Mouse (Mus musculus): ENCODE measurements around the gene Arpc1b.
"Not testable (repeated sequence)": the region's sequence is repeated elsewhere in the genome, so short reads cannot be mapped to it uniquely, and the experiment has no call there.

Arpc1b gene

DNA sequence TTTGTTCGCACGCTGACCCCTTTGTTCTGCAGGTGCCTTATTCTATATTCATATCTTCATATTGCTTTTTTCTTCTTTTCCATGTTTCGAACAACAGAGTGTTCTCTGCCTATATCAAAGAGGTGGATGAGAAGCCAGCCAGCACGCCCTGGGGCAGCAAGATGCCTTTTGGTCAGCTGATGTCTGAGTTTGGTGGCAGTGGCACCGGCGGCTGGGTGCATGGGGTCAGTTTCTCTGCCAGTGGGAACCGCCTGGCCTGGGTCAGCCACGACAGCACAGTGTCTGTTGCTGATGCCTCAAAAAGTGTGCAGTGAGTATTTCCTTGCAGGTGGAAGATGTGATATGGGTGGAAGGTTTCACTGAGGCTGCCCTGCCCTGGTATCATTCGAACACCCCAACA, 13.1 kb upstream of the Arpc1b start:
- Histone ChIP-seq H3K36me3 (ENCODE audit: control insufficient read depth, insufficient read depth, low read length, poor library complexity, severe bottlenecking) (peaks cover 11% of the 10 kb centered on the region), H3K27me3 (ENCODE audit: control insufficient read depth, insufficient read depth, low read length, poor library complexity, severe bottlenecking) (no peaks in the 10 kb centered on the region)
- no peak for DNase-seq (ENCODE audit: low read depth, low spot score)

DNA sequence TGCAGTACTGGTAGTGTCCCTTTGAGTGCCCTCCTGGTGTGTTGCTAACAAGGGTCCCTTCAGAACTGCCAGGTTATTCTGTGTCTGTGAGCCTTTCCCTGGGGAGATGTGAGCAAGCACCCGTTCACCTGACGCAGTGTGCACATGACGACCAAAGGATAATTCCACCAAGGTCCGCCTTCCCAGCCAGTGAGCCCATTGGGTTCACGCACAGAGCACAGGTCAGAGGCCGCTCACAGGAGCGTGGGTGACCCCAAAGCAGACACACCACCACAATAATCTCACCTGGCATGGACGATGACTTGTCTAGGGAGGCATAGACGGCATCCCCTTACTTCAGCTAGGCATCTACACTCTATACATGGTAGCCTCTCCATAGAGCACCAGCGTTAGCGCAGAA, 12.6 kb upstream of the Arpc1b start:
- H3K36me3 ChIP-seq (ENCODE audit: control insufficient read depth, insufficient read depth, low read length, poor library complexity, severe bottlenecking); DNase-seq (ENCODE audit: low read depth, low spot score); H3K27me3 ChIP-seq (ENCODE audit: control insufficient read depth, insufficient read depth, low read length, poor library complexity, severe bottlenecking): not testable (repeated sequence)

DNA sequence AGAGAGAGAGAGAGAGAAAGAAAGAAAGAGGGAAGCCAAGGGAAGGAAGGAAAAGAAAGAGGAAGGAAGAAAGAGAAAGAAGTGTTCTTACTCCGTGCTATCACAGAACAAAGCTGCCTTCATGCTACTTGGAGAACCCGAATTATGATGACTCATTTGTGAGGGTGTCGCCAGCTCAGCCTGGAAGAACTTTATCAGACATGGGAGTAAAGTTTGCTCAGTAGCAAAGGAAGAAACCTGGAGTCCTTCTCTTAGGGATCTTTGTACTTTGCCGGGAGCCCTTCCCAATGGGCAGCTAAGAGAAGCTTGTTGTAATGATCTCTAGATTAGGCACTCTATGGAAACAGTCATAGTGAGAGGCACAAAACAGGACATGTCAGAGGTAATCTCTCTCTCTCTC, 11.3 kb upstream of the Arpc1b start:
- Histone ChIP-seq H3K27me3 (ENCODE audit: control insufficient read depth, insufficient read depth, low read length, poor library complexity, severe bottlenecking) (no peaks in the 10 kb centered on the region), H3K36me3 (ENCODE audit: control insufficient read depth, insufficient read depth, low read length, poor library complexity, severe bottlenecking) (peaks cover 5% of the 10 kb centered on the region)
- DNase-seq (ENCODE audit: low read depth, low spot score): no peak

DNA sequence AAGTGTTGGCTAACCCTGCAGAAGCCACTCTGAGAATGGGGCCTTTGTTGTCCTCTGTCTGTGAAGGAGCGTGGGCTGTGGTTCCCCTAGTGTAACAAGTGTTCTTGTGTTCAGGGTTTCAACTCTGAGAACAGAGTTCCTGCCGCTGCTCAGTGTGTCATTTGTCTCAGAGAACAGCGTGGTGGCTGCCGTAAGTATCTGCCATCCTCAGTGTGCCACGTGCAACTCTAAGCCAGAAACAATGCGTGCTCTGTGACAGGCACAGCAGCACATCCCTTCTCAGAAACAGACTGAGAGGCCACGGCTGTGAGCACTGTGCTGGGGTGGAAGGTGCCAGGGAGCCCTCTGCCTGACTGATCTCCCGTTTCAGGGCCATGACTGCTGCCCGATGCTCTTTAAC, 9.7 kb upstream of the Arpc1b start:
- Histone ChIP-seq H3K27me3 (ENCODE audit: control insufficient read depth, insufficient read depth, low read length, poor library complexity, severe bottlenecking) (no peaks in the 10 kb centered on the region), H3K36me3 (ENCODE audit: control insufficient read depth, insufficient read depth, low read length, poor library complexity, severe bottlenecking) (peaks cover 6% of the 10 kb centered on the region)
- no peak for DNase-seq (ENCODE audit: low read depth, low spot score)

DNA sequence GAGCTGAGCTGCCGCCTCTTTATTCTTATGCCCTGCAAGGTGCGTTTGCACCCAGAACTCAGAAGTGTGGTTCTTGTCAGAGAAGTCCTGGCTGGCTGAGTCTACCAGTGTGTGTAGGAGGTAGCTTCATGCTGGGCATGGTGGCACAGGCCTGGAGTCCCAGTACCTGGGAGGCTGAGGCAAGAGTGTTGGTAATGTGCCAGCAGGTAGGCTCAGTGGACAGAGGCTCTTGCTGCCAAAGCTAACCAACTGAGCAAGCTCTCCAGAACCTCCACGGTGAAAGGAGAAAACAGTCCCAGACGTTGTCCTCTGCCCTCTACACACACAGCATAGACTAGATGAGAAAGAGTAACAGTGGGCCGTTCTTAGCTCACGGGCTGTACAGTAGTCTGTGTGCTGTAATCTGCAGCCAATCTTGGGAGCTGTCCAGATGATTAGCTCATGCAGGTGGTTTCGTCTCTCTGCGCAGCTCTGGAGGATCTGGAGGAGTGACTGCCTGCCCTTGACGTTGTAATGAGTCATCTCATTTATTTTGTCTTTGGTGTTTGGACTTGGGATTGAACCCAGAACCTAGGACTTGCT, 8.2 kb upstream of the Arpc1b start:
- H3K36me3 ChIP-seq (ENCODE audit: control insufficient read depth, insufficient read depth, low read length, poor library complexity, severe bottlenecking): peaks cover 6% of the 10 kb centered on the region
- no peak for DNase-seq (ENCODE audit: low read depth, low spot score)
- H3K27me3 ChIP-seq (ENCODE audit: control insufficient read depth, insufficient read depth, low read length, poor library complexity, severe bottlenecking): no peaks in the 10 kb centered on the region

DNA sequence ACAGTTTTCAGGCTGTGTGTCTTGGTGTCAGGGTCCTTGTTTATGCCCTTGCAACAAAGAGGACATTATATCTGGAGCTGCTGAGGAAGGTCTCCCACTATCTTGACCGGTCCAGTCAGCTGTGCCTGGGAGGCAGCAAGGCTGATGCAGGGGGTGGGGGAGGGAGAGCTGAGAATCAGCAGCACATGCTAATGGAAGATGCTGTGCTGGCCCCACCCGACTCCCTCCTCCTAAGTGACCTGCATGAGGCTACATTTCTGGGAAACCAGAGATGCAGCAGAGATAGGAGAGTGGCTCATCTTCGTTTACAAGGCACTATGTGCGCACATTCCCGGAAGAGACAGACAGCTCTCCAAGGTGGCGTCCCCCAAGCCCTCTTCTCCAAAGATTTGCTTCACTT, 3.6 kb upstream of the Arpc1b start:
- H3K36me3 ChIP-seq (ENCODE audit: control insufficient read depth, insufficient read depth, low read length, poor library complexity, severe bottlenecking): peaks cover 1% of the 10 kb centered on the region
- H3K27me3 ChIP-seq (ENCODE audit: control insufficient read depth, insufficient read depth, low read length, poor library complexity, severe bottlenecking): no peaks in the 10 kb centered on the region
- no peak for DNase-seq (ENCODE audit: low read depth, low spot score)

DNA sequence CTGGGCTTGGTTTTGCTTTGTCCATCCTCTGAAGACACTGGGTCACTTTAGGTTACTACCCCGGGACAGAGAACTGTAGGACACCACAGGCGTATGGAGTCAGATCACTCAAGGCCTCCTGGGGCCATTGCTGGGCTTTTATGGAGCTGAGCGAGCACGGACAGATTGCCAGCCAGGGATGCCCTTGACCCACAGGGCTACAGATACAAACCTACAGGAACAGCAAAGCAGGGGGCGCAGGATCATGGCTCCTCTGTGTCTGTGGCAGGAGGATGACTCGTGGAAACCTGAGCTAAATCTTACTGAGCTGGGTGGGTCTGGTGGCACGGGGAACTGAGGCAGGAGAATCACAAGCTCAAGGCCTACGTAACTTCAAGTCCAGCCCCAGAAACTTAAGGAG, 1.4 kb upstream of the Arpc1b start:
- Histone ChIP-seq H3K36me3 (ENCODE audit: control insufficient read depth, insufficient read depth, low read length, poor library complexity, severe bottlenecking) (peaks cover 1% of the 10 kb centered on the region), H3K27me3 (ENCODE audit: control insufficient read depth, insufficient read depth, low read length, poor library complexity, severe bottlenecking) (no peaks in the 10 kb centered on the region)
- DNase-seq (ENCODE audit: low read depth, low spot score): no peak

DNA sequence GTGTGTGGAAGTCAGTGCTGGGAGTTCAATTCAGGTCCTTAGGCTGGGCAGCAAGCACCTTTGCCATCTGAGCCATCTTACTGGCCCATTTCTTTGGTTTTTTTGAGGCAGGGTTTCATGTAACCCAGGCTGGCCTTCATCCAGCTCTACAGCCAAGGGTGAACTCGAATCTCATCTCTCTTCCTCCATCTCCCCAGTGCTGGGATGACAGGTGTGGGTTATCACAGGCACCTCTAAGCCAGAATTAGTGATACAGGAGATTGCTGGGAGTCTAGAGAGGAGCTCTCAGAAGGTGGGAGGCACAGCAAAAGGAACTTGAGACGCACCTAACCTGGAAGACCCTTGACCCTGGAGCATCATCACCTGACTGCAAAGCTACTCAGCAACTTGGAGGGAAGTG, 599 bp upstream of the Arpc1b start:
- DNase-seq (ENCODE audit: low read depth, low spot score): no peak
- H3K27me3 ChIP-seq (ENCODE audit: control insufficient read depth, insufficient read depth, low read length, poor library complexity, severe bottlenecking): no peaks in the 10 kb centered on the region
- no peaks in the 10 kb centered on the region; the same call in 1 of the 2 replicates for H3K36me3 ChIP-seq (ENCODE audit: control insufficient read depth, insufficient read depth, low read length, poor library complexity, severe bottlenecking)

DNA sequence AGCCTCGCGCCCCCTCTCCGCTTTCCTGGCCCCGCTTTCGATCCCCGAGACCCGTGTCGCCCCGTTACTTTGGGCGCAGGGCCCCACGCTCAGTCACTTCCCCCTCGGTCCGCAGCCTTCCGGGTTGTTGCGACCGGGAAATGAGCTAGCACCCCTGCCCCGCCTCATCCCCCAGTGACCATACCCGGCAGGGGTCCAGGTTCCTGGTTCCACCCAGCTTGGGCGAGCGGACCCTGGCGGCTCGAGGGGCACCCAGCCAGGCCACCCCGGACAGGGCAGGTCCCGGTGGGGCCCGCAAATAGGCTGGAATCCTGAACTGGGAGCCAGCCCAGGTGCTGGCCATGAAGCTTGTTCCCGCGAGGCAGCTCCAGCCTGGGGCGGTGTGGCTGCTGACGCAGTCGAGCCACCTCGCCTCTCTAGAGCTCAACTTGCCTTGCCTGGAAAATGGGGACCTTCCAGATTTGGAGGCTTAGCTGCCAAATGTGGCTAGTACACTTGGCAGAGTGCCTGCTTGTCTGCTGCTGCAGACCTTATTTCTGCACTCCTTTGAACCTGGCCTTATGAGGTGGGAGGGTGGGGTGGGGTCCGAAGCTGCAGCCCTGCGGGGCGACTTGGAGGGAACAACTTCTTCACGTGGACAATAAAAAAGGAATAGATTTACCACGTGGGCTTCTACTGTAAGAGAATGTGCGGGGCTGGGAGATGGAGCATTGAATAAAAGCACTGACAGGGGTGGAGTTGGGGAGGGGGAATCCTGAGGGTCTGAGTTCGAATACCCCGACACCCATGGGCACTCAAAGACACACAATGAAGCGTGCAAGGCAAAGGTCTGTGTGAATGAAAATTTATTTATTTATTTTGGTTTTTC, 825 bp downstream of the Arpc1b start:
- DNase-seq (ENCODE audit: low read depth, low spot score): peak; percentile 66
- no peaks in the 10 kb centered on the region for H3K27me3 ChIP-seq (ENCODE audit: control insufficient read depth, insufficient read depth, low read length, poor library complexity, severe bottlenecking)
- no peaks in the 10 kb centered on the region; the same call in 1 of the 2 replicates for H3K36me3 ChIP-seq (ENCODE audit: control insufficient read depth, insufficient read depth, low read length, poor library complexity, severe bottlenecking)

DNA sequence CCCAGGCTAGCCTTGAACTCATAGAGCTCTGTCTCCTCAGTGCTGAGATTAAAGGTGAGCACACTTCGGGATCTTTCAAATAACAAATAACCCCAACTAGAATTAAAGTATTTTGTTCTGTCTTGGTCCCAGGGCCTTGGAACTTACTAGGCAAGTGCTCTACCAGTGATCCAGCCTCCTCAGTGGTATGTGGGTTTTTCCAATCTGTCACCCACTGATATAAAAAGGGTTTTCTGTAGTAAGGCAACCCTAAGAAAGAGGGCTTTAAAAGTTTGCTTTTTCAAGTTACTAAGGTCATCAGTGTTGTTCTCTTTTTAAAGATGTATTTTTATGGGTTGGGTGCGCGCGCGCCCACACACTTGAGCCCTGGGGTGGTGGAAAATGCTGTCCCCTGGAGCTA, 1.7 kb downstream of the Arpc1b start:
- DNase-seq (ENCODE audit: low read depth, low spot score): no peak
- Histone ChIP-seq H3K27me3 (ENCODE audit: control insufficient read depth, insufficient read depth, low read length, poor library complexity, severe bottlenecking) (no peaks in the 10 kb centered on the region), H3K36me3 (ENCODE audit: control insufficient read depth, insufficient read depth, low read length, poor library complexity, severe bottlenecking) (no peaks in the 10 kb centered on the region)

DNA sequence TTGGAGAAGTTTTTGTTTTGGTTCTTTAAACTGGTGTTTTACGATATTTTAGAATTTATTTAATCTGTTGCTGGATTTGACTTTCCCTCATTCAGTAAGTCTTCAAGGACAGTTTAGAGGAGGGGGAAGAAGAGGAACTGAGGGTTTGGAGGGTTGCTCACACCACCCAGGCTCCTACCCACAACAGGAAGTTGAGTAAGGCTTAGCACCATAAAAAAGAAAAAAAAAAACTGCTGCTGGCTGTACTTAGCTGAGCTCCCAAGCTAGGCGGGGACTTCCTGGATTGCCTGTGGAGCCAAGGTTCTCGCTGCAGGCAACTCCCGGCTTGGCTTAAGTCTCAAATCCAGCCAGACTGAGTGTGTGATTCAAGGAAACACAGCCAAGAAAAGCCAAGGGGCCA, 2.3 kb downstream of the Arpc1b start:
- no peaks in the 10 kb centered on the region for H3K27me3 ChIP-seq (ENCODE audit: control insufficient read depth, insufficient read depth, low read length, poor library complexity, severe bottlenecking)
- no peaks in the 10 kb centered on the region for H3K36me3 ChIP-seq (ENCODE audit: control insufficient read depth, insufficient read depth, low read length, poor library complexity, severe bottlenecking)
- peak; percentile 70 for DNase-seq (ENCODE audit: low read depth, low spot score)

DNA sequence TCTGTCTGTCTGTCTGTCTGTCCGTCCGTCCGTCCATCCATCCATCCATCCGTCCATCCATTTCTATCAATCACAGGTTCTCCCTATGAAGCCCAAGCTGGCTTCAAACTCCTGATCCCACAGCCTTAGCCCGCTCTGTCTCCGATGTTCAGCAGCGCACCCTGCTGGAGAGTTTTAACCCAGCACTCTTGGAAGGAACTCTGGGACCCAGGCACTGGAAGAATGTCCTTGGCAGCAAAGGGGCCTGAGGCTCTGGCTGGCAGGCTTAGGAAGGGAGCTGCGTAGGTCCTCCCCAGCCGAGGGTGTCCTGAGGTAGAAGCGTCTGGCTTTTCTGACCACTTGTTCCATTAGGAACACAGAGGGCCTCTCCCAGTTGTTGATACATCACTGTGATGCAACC, 2.9 kb downstream of the Arpc1b start:
- Histone ChIP-seq H3K27me3 (ENCODE audit: control insufficient read depth, insufficient read depth, low read length, poor library complexity, severe bottlenecking) (no peaks in the 10 kb centered on the region), H3K36me3 (ENCODE audit: control insufficient read depth, insufficient read depth, low read length, poor library complexity, severe bottlenecking) (peaks cover 2% of the 10 kb centered on the region; the same call in 1 of the 2 replicates)
- DNase-seq (ENCODE audit: low read depth, low spot score): peak; percentile 66

DNA sequence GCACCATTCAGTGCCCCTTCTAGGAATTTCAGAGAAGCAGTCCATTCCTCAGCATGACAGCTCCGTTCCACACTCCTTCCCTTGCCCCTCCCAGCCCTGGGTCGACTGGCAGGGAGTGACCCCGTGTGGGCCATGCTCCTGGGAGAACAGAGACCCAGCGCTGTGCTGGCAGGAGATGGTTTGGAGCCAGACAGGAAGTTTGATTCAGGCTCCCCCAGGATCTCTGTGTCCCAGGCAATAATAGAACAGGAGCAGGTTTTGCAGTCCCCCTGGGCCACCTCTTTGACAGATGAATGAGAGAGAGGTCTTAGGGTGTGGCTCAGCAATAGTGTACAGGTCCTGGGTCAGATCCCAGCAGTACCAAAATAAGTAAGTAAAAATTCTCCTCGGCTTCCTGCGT, 4.0 kb downstream of the Arpc1b start:
- DNase-seq (ENCODE audit: low read depth, low spot score): no peak
- Histone ChIP-seq H3K36me3 (ENCODE audit: control insufficient read depth, insufficient read depth, low read length, poor library complexity, severe bottlenecking) (peaks cover 2% of the 10 kb centered on the region; the same call in 1 of the 2 replicates), H3K27me3 (ENCODE audit: control insufficient read depth, insufficient read depth, low read length, poor library complexity, severe bottlenecking) (no peaks in the 10 kb centered on the region)

DNA sequence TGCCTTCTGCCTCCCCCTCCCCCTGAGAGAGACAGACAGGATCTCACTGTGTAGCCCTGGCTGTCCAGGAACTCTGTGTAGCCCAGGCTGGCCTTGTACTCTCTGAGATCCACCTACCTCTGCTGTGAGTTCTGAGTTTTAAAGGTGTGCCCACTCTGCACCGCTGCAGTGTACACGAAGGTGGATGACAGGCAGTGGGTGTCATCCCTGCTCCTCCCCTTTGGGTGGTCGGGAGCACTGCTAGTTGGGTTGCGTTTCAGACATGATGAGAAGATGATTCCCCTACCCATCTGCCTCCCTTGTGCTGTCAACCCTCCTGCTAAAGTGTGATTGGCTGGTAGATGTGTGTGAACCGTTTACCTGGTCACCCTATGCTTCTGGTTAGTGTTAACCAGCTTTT, 4.4 kb downstream of the Arpc1b start:
- no peaks in the 10 kb centered on the region for H3K27me3 ChIP-seq (ENCODE audit: control insufficient read depth, insufficient read depth, low read length, poor library complexity, severe bottlenecking)
- DNase-seq (ENCODE audit: low read depth, low spot score): no peak

DNA sequence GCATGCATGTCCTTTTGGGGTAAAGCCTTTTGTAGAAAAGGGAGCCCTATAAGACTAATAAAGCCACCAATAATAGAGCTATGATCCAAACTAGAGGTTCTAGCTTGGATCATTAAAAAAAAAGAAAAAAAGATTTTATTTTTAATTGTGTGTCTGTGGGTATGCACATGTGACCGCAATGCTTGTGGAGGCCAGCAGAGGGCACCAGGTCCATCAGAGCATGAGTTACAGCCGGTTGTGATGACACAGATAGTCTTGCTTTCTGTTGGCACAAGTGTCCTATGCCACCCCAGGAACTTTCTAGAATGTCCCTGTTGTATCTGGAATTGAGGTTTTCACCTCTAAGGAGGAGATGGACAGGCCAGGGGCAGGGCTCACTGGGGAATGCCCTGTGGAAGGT, 5.4 kb downstream of the Arpc1b start:
- DNase-seq (ENCODE audit: low read depth, low spot score): peak; percentile 67
- Histone ChIP-seq H3K27me3 (ENCODE audit: control insufficient read depth, insufficient read depth, low read length, poor library complexity, severe bottlenecking) (no peaks in the 10 kb centered on the region), H3K36me3 (ENCODE audit: control insufficient read depth, insufficient read depth, low read length, poor library complexity, severe bottlenecking) (peaks cover 7% of the 10 kb centered on the region)

More for the DNA sequence above, 4.4 kb downstream of the Arpc1b start:
- peaks cover 5% of the 10 kb centered on the region for H3K36me3 ChIP-seq (ENCODE audit: control insufficient read depth, insufficient read depth, low read length, poor library complexity, severe bottlenecking)

Measured in splenic B cell, adult 2 months (primary cell).